Mouse (Mus musculus) T-helper 2 cell (primary cell): ENCODE data around the gene Supt5.

Source experiments
- in situ Hi-C: fragments of 300-600 bp; cut with MboI, MseI; formaldehyde crosslinking; loops from one replicate; pipeline ENCODE4 v1.15.1; 2025; ENCODE audit warnings: high pct_unique_total_duplicates

Gene Supt5

GRCm38 (mm10) chr7:28374647-28375046, 36.1 kb upstream of the Supt5 start:
- in situ Hi-C loops: no loop called here

- in situ Hi-C loops: no loop called here
Observed at GRCm38 (mm10) chr7:28373891-28374495, 35.4 kb upstream of the Supt5 start.

GRCm38 (mm10) chr7:28373131-28373581, 34.6 kb upstream of the Supt5 start:
- in situ Hi-C loops: no loop called here

GRCm38 (mm10) chr7:28372251-28373108, 33.9 kb upstream of the Supt5 start, which contains the start of gene Plekhg2:
TSS of gene Plekhg2 (minus strand) at chr7:28372599.
- in situ Hi-C loops: no loop called here

- in situ Hi-C loops: no loop called here
Observed at GRCm38 (mm10) chr7:28371514-28371989, 33.0 kb upstream of the Supt5 start.

- in situ Hi-C loops: no loop called here
Observed at GRCm38 (mm10) chr7:28370977-28371513, 32.5 kb upstream of the Supt5 start.

GRCm38 (mm10) chr7:28370051-28370450, 31.5 kb upstream of the Supt5 start:
- in situ Hi-C loops: no loop called here

GRCm38 (mm10) chr7:28368276-28368920, 29.9 kb upstream of the Supt5 start:
- in situ Hi-C loops: no loop called here

- in situ Hi-C loops: no loop called here
Observed at GRCm38 (mm10) chr7:28367663-28368275, 29.2 kb upstream of the Supt5 start.

- in situ Hi-C loops: no loop called here
Observed at GRCm38 (mm10) chr7:28362441-28363060, 24.0 kb upstream of the Supt5 start.

GRCm38 (mm10) chr7:28361647-28362341, 23.2 kb upstream of the Supt5 start:
- in situ Hi-C loops: no loop called here

- in situ Hi-C loops: no loop called here
Observed at GRCm38 (mm10) chr7:28360291-28360690, 21.7 kb upstream of the Supt5 start.

GRCm38 (mm10) chr7:28359854-28360253, 21.3 kb upstream of the Supt5 start:
- in situ Hi-C loops: no loop called here

GRCm38 (mm10) chr7:28358431-28358830, 19.9 kb upstream of the Supt5 start:
- in situ Hi-C loops: no loop called here

- in situ Hi-C loops: no loop called here
Observed at GRCm38 (mm10) chr7:28357984-28358383, 19.4 kb upstream of the Supt5 start.

- in situ Hi-C loops: no loop called here
Observed at GRCm38 (mm10) chr7:28356981-28357380, 18.4 kb upstream of the Supt5 start.

GRCm38 (mm10) chr7:28355221-28355620, 16.7 kb upstream of the Supt5 start:
- in situ Hi-C loops: no loop called here

- in situ Hi-C loops: no loop called here
Observed at GRCm38 (mm10) chr7:28354596-28354995, 16.1 kb upstream of the Supt5 start.

- in situ Hi-C loops: no loop called here
Observed at GRCm38 (mm10) chr7:28354113-28354581, 15.6 kb upstream of the Supt5 start.

GRCm38 (mm10) chr7:28353267-28353666, 14.7 kb upstream of the Supt5 start:
- in situ Hi-C loops: no loop called here
